Comparison of ENCODE assay signal across 12 mouse cellular contexts in the genomic region with DNA sequence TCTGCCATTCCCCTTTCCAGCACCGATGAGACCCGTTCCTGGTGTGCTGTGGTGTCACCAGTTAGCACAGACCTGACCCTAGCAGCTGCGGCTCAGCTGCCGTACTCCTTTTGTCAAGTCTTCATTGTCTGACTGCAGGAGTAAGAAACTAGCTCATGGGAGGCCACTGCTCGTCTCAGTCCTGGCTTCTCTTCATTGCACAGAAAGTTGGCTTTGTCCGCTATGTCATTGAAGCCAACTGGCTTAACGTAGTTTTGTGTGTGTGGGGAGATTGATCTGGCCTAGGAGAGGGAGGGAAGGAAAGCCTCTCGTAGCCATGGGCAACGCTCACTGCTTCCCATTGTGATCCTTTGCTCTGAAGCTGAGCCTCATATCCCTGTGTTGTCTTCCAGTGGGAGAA. TPM values are rescaled to one million over a fixed set of nuclear protein-coding genes. Genes with fewer than 3 reads are reported as not detected.
DNase-seq lines count a peak whose midpoint lies in the region; ATAC-seq and TF ChIP-seq lines count a peak whose summit lies in the region.
"Had no signal": no experiment of that assay in that cellular context is flagged by ENCODE, and none has a peak within 500 bp of the region (broad histone marks: within the 10 kb centered on the region; RNA-seq: fewer than 3 reads in every experiment).

No protein-coding gene starts in this region.

- H3K27ac ChIP-seq in embryonic facial prominence, embryonic 11.5 days (replicated peaks; ENCODE audit: low read depth, low read length): no peak overlapping the region
- H3K27ac ChIP-seq in embryonic facial prominence, embryonic 10.5 days (replicated peaks): no peak overlapping the region
- H3K27ac ChIP-seq in bone marrow macrophage, adult 2 months (ENCODE audit: insufficient read depth, low read depth, low read length): peak overlapping the region; percentile 45
- H3K27ac ChIP-seq in hindbrain, embryonic 12.5 days: peak overlapping the region; percentile 58
- peak overlapping the region; percentile 66 for H3K27ac ChIP-seq in midbrain, embryonic 13.5 days
- H3K27ac ChIP-seq in liver, embryonic 12.5 days: no peak overlapping the region

- H3K9ac ChIP-seq in embryonic facial prominence, embryonic 11.5 days (replicated peaks; ENCODE audit: low read length): no peak overlapping the region
- no peak overlapping the region for H3K9ac ChIP-seq in hindbrain, embryonic 12.5 days
- no peak overlapping the region for H3K9ac ChIP-seq in midbrain, embryonic 13.5 days (replicated peaks)
- no peak overlapping the region for H3K9ac ChIP-seq in liver, embryonic 12.5 days
- H3K9ac ChIP-seq: lung, embryonic 14.5 days had no signal

- no peak for TF ChIP-seq CTCF in bone marrow macrophage, adult 2 months (IDR thresholded peaks at IDR 0.05; ENCODE audit: low read depth, low read length)
- TF ChIP-seq CTCF in lung, adult 2 months (IDR thresholded peaks at IDR 0.05; ENCODE audit: insufficient read depth, low read length): no peak

- no peak for DNase-seq in embryonic facial prominence, embryonic 11.5 days (ENCODE audit: low spot score)
- DNase-seq in embryonic facial prominence, embryonic 10.5 days (ENCODE audit: low spot score): no peak
- DNase-seq in natural killer cell, adult 2 months (ENCODE audit: low spot score in 2 of 2): no peak
- no peak for DNase-seq in lung, adult 2 months
- DNase-seq: cerebellum, postnatal 36 days; gastrocnemius, postnatal 36 days; kidney, adult 11 months; lung, embryonic 14.5 days had no signal

- H3K4me3 ChIP-seq in embryonic facial prominence, embryonic 11.5 days (ENCODE audit: low read depth, low read length): no peak overlapping the region
- H3K4me3 ChIP-seq in embryonic facial prominence, embryonic 10.5 days: no peak overlapping the region
- H3K4me3 ChIP-seq in bone marrow macrophage, adult 2 months (ENCODE audit: insufficient read depth, low read length): no peak overlapping the region
- no peak overlapping the region for H3K4me3 ChIP-seq in hindbrain, embryonic 12.5 days
- H3K4me3 ChIP-seq in midbrain, embryonic 13.5 days (replicated peaks): no peak overlapping the region
- no peak overlapping the region for H3K4me3 ChIP-seq in liver, embryonic 12.5 days
- no peak overlapping the region for H3K4me3 ChIP-seq in lung, adult 2 months (replicated peaks; ENCODE audit: extremely low read depth, low read depth, low read length)

- H3K36me3 ChIP-seq in embryonic facial prominence, embryonic 11.5 days (replicated peaks; ENCODE audit: control insufficient read depth, insufficient read depth, low read depth, low read length): no peaks in the 10 kb centered on the region
- H3K36me3 ChIP-seq in embryonic facial prominence, embryonic 10.5 days (replicated peaks): peaks cover 45% of the 10 kb centered on the region
- peaks cover 34% of the 10 kb centered on the region for H3K36me3 ChIP-seq in hindbrain, embryonic 12.5 days
- H3K36me3 ChIP-seq in midbrain, embryonic 13.5 days: peaks cover 46% of the 10 kb centered on the region
- H3K36me3 ChIP-seq in liver, embryonic 12.5 days: peaks cover 98% of the 10 kb centered on the region

- no peaks in the 10 kb centered on the region for H3K27me3 ChIP-seq in embryonic facial prominence, embryonic 11.5 days (ENCODE audit: control insufficient read depth, insufficient read depth, low read length)
- no peaks in the 10 kb centered on the region for H3K27me3 ChIP-seq in embryonic facial prominence, embryonic 10.5 days (replicated peaks; ENCODE audit: low read depth, poor library complexity, severe bottlenecking)
- no peaks in the 10 kb centered on the region for H3K27me3 ChIP-seq in hindbrain, embryonic 12.5 days
- H3K27me3 ChIP-seq in midbrain, embryonic 13.5 days: no peaks in the 10 kb centered on the region
- H3K27me3 ChIP-seq in liver, embryonic 12.5 days (replicated peaks): no peaks in the 10 kb centered on the region

- H3K4me1 ChIP-seq in embryonic facial prominence, embryonic 11.5 days (ENCODE audit: control insufficient read depth, insufficient read depth, low read length): no peaks in the 10 kb centered on the region
- H3K4me1 ChIP-seq in embryonic facial prominence, embryonic 10.5 days: peaks cover 9% of the 10 kb centered on the region; the same call in 1 of the 2 replicates
- peaks cover 48% of the 10 kb centered on the region for H3K4me1 ChIP-seq in bone marrow macrophage, adult 2 months (ENCODE audit: control insufficient read depth, insufficient read depth, low read length)
- peaks cover 23% of the 10 kb centered on the region for H3K4me1 ChIP-seq in hindbrain, embryonic 12.5 days
- peaks cover 25% of the 10 kb centered on the region for H3K4me1 ChIP-seq in midbrain, embryonic 13.5 days (replicated peaks)
- H3K4me1 ChIP-seq in liver, embryonic 12.5 days: peaks cover 8% of the 10 kb centered on the region
- no peaks in the 10 kb centered on the region for H3K4me1 ChIP-seq in lung, adult 2 months (ENCODE audit: control insufficient read depth, insufficient read depth, low read length)

- ATAC-seq in embryonic facial prominence, embryonic 11.5 days (replicated peaks; ENCODE audit: insufficient number of reproducible peaks, low FRiP score, low TSS enrichment, low read depth): 0 out of 2 replicates have a peak, but pooled peaks have one; percentile 31
- peak; percentile 71 for ATAC-seq in hindbrain, embryonic 12.5 days (ENCODE audit: low FRiP score)
- ATAC-seq in midbrain, embryonic 13.5 days: peak; percentile 77
- no peak for ATAC-seq in liver, embryonic 12.5 days

- 73% methylated on average over 9 of the region's 9 CpGs for WGBS in embryonic facial prominence, embryonic 11.5 days
- 69% methylated on average over 9 of the region's 9 CpGs for WGBS in embryonic facial prominence, embryonic 10.5 days
- WGBS in hindbrain, embryonic 12.5 days: 28% methylated on average over 9 of the region's 9 CpGs
- 14% methylated on average over 9 of the region's 9 CpGs for WGBS in midbrain, embryonic 13.5 days
- 91% methylated on average over 9 of the region's 9 CpGs for WGBS in liver, embryonic 12.5 days (ENCODE audit: insufficient replicate concordance)
- WGBS in lung, adult 2 months: 91% methylated on average over 9 of the region's 9 CpGs

- no peaks in the 10 kb centered on the region for H3K9me3 ChIP-seq in embryonic facial prominence, embryonic 11.5 days (replicated peaks; ENCODE audit: control insufficient read depth, low read length)
- no peaks in the 10 kb centered on the region for H3K9me3 ChIP-seq in embryonic facial prominence, embryonic 10.5 days
- H3K9me3 ChIP-seq in hindbrain, embryonic 12.5 days (replicated peaks): no peaks in the 10 kb centered on the region
- no peaks in the 10 kb centered on the region for H3K9me3 ChIP-seq in midbrain, embryonic 13.5 days
- no peaks in the 10 kb centered on the region for H3K9me3 ChIP-seq in liver, embryonic 12.5 days (replicated peaks)

- no peak for TF ChIP-seq POLR2A in bone marrow macrophage, adult 2 months (IDR thresholded peaks at IDR 0.05; ENCODE audit: borderline replicate concordance, low read depth, low read length)
- no peak for TF ChIP-seq POLR2A in lung, adult 2 months (IDR thresholded peaks at IDR 0.05; ENCODE audit: borderline replicate concordance, extremely low read depth, low read depth, low read length)

- H3K4me2 ChIP-seq in embryonic facial prominence, embryonic 11.5 days (ENCODE audit: low read depth, low read length): no peak overlapping the region
- H3K4me2 ChIP-seq in hindbrain, embryonic 12.5 days (replicated peaks): no peak overlapping the region
- no peak overlapping the region for H3K4me2 ChIP-seq in midbrain, embryonic 13.5 days (replicated peaks)
- no peak overlapping the region for H3K4me2 ChIP-seq in liver, embryonic 12.5 days
- H3K4me2 ChIP-seq: lung, embryonic 14.5 days had no signal

RNA-seq across cellular contexts. Expression of a gene that starts 55.7 kb away (rescaled TPM):
- polyA plus RNA-seq in embryonic facial prominence, embryonic 11.5 days (2014; fragmentation: Nextera tagmentation; extraction: Ambion mirVana): 0.72 and 0.74 TPM in 2 replicates
- polyA plus RNA-seq in embryonic facial prominence, embryonic 10.5 days (2016; fragmentation: Nextera tagmentation; extraction: Ambion mirVana): 0.68 and 0.93 TPM in 2 replicates
- polyA plus RNA-seq in bone marrow macrophage, adult 2 months (2012; ENCODE audit: insufficient read depth, insufficient read length, missing spikeins): 43.6 and 46.3 TPM in 2 replicates
- polyA plus RNA-seq in hindbrain, embryonic 12.5 days (2016; fragmentation: Nextera tagmentation; extraction: Ambion mirVana): 1.0 and 1.2 TPM in 2 replicates
- polyA plus RNA-seq in midbrain, embryonic 13.5 days (2015; fragmentation: Nextera tagmentation; extraction: Ambion mirVana): 0.58 and 0.59 TPM in 2 replicates
- polyA plus RNA-seq in liver, embryonic 12.5 days (2016; fragmentation: Nextera tagmentation; extraction: Ambion mirVana): 3.9 and 4.0 TPM in 2 replicates
- polyA plus RNA-seq in lung, adult 2 months (2012; rRNA removed): 8.6 and 9.1 TPM in 2 replicates

Comparison
In these comparisons a context has a peak if more than half of its experiments do, and no peak if none do; other contexts are left out.
1. H3K27ac ChIP-seq: peak in bone marrow macrophage, adult 2 months (single experiment), hindbrain, embryonic 12.5 days (single experiment) and midbrain, embryonic 13.5 days (single experiment); none in embryonic facial prominence, embryonic 11.5 days (single experiment), embryonic facial prominence, embryonic 10.5 days (single experiment) and liver, embryonic 12.5 days (single experiment).